Mouse (Mus musculus) T-cell, adult 2 months (primary cell): ENCODE measurements around the gene Olfr616.
"Not testable (repeated sequence)": the region's sequence is repeated elsewhere in the genome, so short reads cannot be mapped to it uniquely, and the experiment has no call there.

Experiments used
- DNase-seq: peaks from one replicate; pipeline ENCODE4 v3.0.0; 2022; ENCODE audit warnings: low spot score

The Olfr616 gene

DNA sequence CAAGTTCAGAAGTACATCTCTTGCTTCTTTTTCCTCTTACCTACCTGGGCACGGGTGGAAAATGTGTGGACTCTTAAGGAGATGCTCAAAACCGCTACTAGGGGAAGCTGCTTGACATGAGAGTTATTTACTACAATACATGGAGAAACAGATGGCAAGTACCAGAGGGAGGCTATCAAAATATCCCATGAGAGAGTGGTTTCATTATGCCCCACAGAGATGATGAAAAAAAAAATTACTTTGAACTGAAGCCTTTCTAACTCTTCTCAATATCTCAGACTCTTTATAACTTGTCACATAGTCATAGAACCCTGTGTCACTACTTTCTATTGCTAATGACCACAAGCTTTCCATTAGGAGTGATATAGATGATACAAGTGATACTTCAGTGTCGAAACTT lies at the start of gene Olfr616:
TSS of gene Olfr616 (minus strand) at position 101 of the 400 bp plus-strand sequence.
- DNase-seq, result no peak

DNA sequence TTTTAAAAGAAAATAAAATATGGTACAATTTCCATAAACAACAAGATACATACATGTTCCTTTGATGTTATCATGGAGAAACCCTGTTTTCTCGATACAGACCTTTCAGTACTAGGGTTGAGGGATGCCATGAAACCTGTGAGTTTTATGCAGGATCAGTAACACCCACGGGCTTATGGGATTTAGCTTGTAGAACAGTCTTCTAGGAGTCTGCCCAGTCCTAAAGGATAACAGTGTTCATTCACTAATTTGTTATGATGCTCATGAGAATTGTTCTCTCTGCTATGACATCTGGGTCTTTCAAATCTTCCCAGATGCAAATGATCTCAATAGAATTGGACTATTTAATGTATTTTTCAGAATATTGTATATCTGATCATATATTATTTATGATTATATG lies 43.5 kb upstream of the Olfr616 start, which contains the start of gene Olfr620:
TSS of gene Olfr620 (minus strand) at position 101 of the 400 bp plus-strand sequence.
- no peak for DNase-seq

DNA sequence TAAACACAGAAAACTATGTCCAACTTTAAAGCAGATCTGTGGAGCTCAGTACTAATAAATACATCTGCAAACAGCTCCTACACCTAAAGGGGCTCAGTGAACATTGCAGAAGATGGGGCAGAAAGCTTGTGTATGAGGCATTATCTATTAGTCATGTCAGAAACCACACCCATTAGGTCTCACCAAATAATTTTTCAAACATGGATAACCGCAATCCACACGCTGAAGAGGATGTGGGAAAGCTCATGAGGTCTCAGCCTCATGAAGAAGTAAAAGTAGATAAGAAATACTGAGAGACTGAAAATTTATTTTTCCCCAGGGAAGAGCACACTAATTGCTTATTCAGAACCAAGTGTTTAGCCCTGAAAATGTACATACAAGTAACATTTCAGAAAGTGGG lies 38.5 kb upstream of the Olfr616 start:
- no peak for DNase-seq

DNA sequence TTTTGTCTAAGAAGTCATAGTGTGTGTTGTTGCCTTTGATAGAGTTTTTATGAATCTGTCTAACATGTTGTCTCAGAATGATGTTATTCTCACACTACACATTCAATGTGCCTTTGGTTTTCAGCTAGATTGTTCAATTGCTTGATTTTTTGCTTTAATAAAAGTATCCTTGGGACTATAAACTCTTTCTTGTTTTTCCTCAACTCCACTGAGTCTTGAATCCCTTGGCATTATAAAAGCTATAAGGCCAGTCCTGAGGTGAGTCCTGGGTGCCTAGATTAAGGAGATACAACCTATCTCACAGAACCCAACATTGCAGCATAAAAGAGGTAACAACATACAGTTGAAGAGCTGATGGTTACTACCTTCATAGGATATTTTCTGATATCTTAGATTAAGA lies 31.3 kb upstream of the Olfr616 start, which contains the start of gene Olfr619:
TSS of gene Olfr619 (plus strand) at position 301 of the 400 bp plus-strand sequence.
- no peak for DNase-seq

DNA sequence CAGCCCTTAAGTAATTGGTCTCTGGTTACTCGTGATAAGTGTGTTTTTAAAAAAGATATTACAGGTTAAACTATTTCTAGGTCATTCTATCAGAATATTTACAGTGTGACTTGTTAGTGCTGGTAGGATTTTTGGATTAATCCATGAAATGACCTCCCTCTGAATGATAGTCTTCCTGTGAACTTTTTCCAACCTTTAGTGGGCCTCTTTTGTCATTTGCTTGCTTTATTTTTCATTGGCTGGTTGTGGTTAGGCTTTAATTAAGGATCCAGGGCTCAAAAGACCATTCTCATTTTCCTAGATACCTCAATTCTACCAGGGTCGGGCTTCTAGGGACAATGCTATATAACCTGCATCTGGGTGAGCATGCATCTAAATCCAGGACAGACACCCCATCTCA lies 20.9 kb upstream of the Olfr616 start, which contains the start of gene Olfr618:
TSS of gene Olfr618 (plus strand) at position 301 of the 400 bp plus-strand sequence.
- no peak for DNase-seq

DNA sequence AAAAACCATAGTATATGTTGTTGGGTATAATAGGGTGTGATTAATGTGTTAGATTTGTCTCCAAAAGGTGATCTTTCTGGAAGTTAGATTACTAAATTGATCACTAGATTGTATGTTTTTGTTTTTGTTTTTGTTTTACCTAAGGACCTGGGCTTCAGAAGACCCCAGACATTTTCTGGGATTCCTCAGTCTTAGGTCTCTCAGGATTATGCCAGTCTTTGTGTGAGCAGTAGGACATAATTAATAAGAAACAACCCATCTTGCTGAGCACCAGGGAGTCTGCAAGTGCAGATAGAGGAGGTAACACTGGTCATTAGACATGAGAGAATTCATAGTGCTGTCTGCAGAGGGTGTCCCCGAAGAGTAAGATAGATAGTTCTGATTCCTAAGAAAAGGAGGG lies 3.8 kb upstream of the Olfr616 start, which contains the start of gene Olfr617:
TSS of gene Olfr617 (plus strand) at position 301 of the 400 bp plus-strand sequence.
- DNase-seq, result no peak

DNA sequence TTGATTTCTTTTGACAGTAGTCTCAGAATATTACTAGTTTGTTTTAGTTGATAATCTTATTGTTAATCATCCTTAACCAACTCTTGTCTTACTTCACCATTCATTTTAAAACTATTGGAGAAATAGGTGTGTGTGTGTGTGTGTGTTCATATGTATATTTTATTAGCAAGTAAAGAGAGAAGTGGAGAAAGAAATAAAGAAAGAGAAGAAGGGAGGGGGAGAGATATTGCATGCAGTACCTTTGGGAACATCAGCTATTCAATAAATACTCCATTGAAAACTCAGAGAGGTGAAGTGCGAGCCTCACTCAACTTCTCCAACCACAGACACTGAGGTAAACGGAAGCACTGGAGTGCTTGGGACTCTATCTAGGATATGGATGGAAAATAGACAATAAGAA lies 13.2 kb downstream of the Olfr616 start, which contains the start of gene Olfr615:
TSS of gene Olfr615 (plus strand) at position 301 of the 400 bp plus-strand sequence.
- no peak for DNase-seq

DNA sequence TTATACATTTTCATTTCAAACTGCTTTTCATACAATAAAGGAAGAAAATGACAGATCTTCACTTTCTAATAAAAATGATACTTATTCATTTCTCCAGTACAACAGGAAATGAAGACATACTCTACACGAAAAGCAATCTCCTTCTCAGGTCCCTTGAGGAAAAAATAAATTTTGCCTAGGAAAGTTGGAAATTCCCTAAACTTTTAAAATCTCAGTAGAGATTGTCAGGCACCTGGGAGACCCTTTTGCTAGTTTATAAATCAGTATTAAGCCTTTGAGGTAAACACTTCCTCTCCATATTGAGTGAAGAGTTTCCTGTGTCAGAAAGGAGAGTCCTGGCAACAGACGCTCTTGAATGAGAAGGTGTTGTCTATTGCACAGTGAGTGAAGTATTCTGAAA lies 21.2 kb downstream of the Olfr616 start, which contains the start of gene Olfr613:
TSS of gene Olfr613 (plus strand) at position 301 of the 400 bp plus-strand sequence.
- DNase-seq, result no peak

DNA sequence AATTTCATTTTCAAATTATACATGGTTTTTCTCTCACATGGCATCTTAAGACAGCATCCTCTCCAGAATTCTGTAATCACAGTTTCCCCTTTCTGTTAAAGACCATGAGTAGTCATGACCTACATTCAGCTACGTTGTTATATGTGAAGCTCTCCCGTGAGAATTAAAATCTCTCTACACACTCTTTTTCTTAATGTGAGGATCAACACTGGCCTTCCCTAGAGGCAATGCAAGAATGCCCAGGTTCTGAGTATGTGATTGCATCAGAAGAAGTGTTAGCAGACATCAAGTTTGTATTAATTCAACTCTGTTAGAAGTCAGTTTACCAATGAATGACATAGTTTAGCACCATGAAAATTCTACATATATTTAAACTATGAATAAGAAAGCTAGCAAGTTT lies 26.3 kb downstream of the Olfr616 start, which contains the start of gene Olfr612:
TSS of gene Olfr612 (minus strand) at position 101 of the 400 bp plus-strand sequence.
- not testable (repeated sequence) for DNase-seq

DNA sequence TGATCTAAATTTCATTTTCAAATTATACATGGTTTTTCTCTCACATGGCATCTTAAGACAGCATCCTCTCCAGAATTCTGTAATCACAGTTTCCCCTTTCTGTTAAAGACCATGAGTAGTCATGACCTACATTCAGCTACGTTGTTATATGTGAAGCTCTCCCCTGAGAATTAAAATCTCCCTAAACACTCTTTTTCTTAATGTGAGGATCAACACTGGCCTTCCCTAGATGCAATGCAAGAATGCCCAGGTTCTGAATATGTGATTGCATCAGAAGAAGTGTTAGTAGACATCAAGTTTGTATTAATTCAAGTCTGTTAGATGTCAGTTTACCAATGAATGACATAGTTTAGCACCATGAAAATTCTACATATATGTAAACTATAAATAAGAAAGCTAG lies 48.2 kb downstream of the Olfr616 start, which contains the start of gene Olfr611:
TSS of gene Olfr611 (minus strand) at position 101 of the 400 bp plus-strand sequence.
- DNase-seq, result not testable (repeated sequence)
